Mouse (Mus musculus) limb, embryonic 11.5 days (tissue): ENCODE measurements around the gene Car5b. TPM values are rescaled to one million over a fixed set of nuclear protein-coding genes. Genes with fewer than 3 reads are reported as not detected.

Experiments
- ATAC-seq: fragments of 200-750 bp; cut with Nextera tagmentation; 2 replicates; pipeline ENCODE4 v1.8.0; 2017; ENCODE audit warnings: low read depth; ENCODE audit not compliant: insufficient number of reproducible peaks, low FRiP score, low TSS enrichment
- DNase-seq: peaks from one replicate; pipeline ENCODE4 v3.0.0-alpha.2; 2015; ENCODE audit warnings: low spot score
- H3K27ac ChIP-seq: fragments of 300-500 bp; sonication (generic); replicated peaks from 2 replicates; pipeline ENCODE4 v1.5.1; 2014; ENCODE audit warnings: low read depth, mild to moderate bottlenecking, low read length
- H3K27me3 ChIP-seq: fragments of 300-500 bp; sonication (generic); 2 replicates; pipeline ENCODE4 v1.6.1; 2014; ENCODE audit warnings: mild to moderate bottlenecking, low read length, mixed read lengths; ENCODE audit not compliant: control insufficient read depth, insufficient read depth
- H3K36me3 ChIP-seq: fragments of 300-500 bp; sonication (generic); 2 replicates; pipeline ENCODE4 v1.6.1; 2014; ENCODE audit warnings: mild to moderate bottlenecking, low read length, moderate library complexity, mixed read lengths; ENCODE audit not compliant: control insufficient read depth, insufficient read depth
- H3K4me1 ChIP-seq: fragments of 300-500 bp; sonication (generic); 2 replicates; pipeline ENCODE4 v1.6.1; 2014; ENCODE audit warnings: low read length, mixed read lengths; ENCODE audit not compliant: control insufficient read depth, insufficient read depth
- H3K4me2 ChIP-seq: fragments of 300-500 bp; sonication (generic); 2 replicates; pipeline ENCODE4 v1.6.1; 2014; ENCODE audit warnings: low read depth, mild to moderate bottlenecking, moderate library complexity; ENCODE audit not compliant: severe bottlenecking
- H3K4me3 ChIP-seq: fragments of 300-500 bp; sonication (generic); 2 replicates; pipeline ENCODE4 v1.5.1; 2014; ENCODE audit warnings: low read depth, low read length
- H3K9ac ChIP-seq: fragments of 300-500 bp; sonication (generic); 2 replicates; pipeline ENCODE4 v1.6.1; 2014; ENCODE audit warnings: mild to moderate bottlenecking, low read length
- H3K9me3 ChIP-seq: fragments of 300-500 bp; sonication (generic); 2 replicates; pipeline ENCODE4 v1.6.1; 2016; ENCODE audit warnings: low read length; ENCODE audit not compliant: control insufficient read depth
- WGBS: fragments of 180-500 bp; shearing (Covaris S2); extraction: QIAGEN DNeasy Blood & Tissue Kit; methylation state at CpG from one replicate; pipeline ENCODE4 v1.1.7; 2014; 5-methylcytosine and 5-hydroxymethylcytosine counted together
- polyA plus RNA-seq: library from polyadenylated mRNA; unstranded; fragments of >200 nt; fragmentation: Nextera tagmentation; extraction: Ambion mirVana; gene quantifications from 2 replicates; pipeline ENCODE4 v1.2.1, GENCODE M21; 2014

The Car5b gene
- polyA plus RNA-seq, 1 experiment from 2014 or later = 0.72 TPM

DNA sequence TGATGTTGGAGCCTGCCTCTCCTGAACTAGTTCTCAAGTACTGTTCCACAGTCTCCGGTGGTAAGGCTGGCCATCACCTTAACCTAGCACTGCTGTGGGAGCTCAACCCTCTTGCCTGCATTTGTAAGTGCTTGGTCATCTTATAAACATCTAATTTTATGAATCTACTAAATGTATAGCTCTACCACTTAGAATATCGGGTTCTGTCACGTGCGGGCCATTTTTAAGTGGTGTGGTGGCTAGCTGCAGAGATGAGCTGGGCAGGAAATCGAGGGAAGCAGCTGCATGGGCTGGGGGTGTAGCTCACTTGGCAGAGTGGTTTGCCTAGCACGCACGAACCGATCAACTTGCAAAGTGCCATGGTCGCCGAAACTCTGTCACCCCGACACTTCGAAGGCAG is 70.4 kb downstream of the Car5b start:
- DNase-seq = no peak
- no peaks in the 10 kb centered on the region; the same call in 1 of the 2 replicates for H3K27me3 ChIP-seq

DNA sequence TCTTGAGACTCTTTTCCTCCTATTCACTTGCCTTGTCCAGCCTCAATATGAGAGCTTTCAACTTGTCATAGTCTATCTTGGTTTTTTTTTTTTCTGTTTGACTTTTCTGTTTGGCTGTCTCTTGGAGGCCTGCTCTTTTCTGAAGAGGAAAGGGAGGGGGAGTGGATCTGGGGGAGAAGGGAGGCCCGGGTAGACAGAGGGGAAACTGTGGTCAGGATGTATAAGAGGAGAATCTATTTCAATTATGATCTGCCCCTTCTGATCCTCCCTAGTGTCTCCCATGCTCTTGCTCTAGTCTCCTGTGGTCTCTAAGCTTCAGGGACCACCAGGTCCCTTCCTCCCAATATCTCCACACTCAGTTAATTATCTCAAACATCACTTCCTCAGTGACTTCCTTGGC is 76.2 kb downstream of the Car5b start:
- no peaks in the 10 kb centered on the region for H3K4me1 ChIP-seq
- no peak for ATAC-seq
- no peak overlapping the region for H3K27ac ChIP-seq
- H3K4me2 ChIP-seq = no peak overlapping the region
- H3K9me3 ChIP-seq = no peaks in the 10 kb centered on the region
- WGBS = 73% methylated on average over 1 of the region's 1 CpGs
- no peaks in the 10 kb centered on the region for H3K27me3 ChIP-seq
- DNase-seq = no peak
- H3K9ac ChIP-seq = no peak overlapping the region
- H3K4me3 ChIP-seq = no peak overlapping the region
- no peaks in the 10 kb centered on the region; the same call in 1 of the 2 replicates for H3K36me3 ChIP-seq

More for the DNA sequence above, 70.4 kb downstream of the Car5b start:
- peak overlapping the region; percentile 87 for H3K27ac ChIP-seq
- 0 out of 2 replicates have a peak, but pooled peaks have one; percentile 1 for ATAC-seq
- H3K4me3 ChIP-seq = peak overlapping the region; percentile 62
- peak overlapping the region; percentile 78 for H3K9ac ChIP-seq
- peak overlapping the region; percentile 56 for H3K4me2 ChIP-seq
- no peaks in the 10 kb centered on the region for H3K9me3 ChIP-seq
- no peaks in the 10 kb centered on the region for H3K4me1 ChIP-seq
- 40% methylated on average over 12 of the region's 12 CpGs for WGBS
- H3K36me3 ChIP-seq = no peaks in the 10 kb centered on the region; the same call in 1 of the 2 replicates

DNA sequence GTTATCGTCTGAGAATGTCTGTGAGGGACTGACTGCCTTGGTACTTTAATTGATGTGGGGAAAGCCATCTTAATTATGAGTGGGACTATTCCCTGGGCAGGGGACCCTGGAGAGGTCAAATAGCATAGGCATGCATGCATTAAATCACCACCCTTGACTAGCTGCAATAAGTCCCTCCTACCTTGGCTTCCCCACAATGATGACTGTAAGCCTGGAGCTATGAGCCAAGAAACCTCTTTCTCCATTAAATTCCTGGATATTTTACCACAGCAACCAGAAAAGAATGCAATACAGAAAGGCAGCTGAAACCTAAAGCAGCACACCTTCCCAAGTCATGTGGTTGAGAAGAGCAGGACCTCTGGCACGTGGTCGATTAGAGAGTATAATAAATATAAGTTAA is 83.4 kb downstream of the Car5b start:
- DNase-seq = no peak
- Histone ChIP-seq H3K9me3 (no peaks in the 10 kb centered on the region), H3K4me3 (no peak overlapping the region), H3K4me2 (no peak overlapping the region), H3K9ac (no peak overlapping the region), H3K36me3 (no peaks in the 10 kb centered on the region), H3K4me1 (no peaks in the 10 kb centered on the region), H3K27me3 (no peaks in the 10 kb centered on the region), H3K27ac (no peak overlapping the region)
- 89% methylated on average over 3 of the region's 3 CpGs for WGBS
- no peak for ATAC-seq

DNA sequence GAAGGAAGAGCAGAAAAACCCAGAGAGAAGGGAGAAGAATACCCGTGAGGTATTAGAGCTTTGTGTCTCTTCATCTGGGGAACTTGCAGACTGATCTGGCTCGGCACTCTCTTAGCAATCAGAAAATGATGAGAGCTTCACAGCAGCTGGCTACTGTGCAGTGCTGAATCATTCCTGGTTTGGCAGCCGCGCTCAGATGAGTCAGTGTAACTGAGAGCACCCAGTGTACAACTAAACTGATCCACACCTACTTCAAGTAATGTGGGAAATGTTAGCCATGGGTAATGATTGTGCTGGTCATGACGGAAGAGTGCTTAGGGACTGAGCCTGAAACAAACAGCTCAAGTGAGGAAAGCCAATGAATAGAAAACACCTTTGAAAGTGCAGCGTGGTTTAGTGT is 89.2 kb downstream of the Car5b start:
- 92% methylated on average over 6 of the region's 6 CpGs for WGBS

DNA sequence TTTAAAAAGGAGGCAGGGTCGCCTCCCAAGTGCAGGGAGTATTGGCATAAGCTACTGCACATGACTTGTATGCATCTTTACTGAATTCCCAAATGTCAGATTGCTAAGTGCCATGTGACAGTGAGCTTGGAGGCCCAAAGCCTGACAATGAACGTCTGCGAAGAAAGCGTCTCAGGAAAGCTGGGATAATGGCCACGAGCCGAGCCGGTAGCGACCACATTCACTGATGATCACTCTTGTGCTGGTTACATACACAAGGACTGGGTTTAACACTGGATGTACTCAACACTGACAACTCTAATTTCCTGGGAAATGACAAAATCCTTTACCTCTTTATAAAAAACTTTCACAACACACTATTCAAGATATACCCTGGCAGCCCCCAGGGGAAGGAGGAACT is 93.1 kb downstream of the Car5b start:
- no peaks in the 10 kb centered on the region for H3K27me3 ChIP-seq
- WGBS = 88% methylated on average over 8 of the region's 8 CpGs
- no peaks in the 10 kb centered on the region for H3K9me3 ChIP-seq
- no peaks in the 10 kb centered on the region for H3K36me3 ChIP-seq
- no peak overlapping the region for H3K9ac ChIP-seq
- ATAC-seq (no peak), DNase-seq (no peak)
- no peak overlapping the region for H3K4me3 ChIP-seq
- H3K27ac ChIP-seq = no peak overlapping the region
- H3K4me2 ChIP-seq = no peak overlapping the region
- no peaks in the 10 kb centered on the region for H3K4me1 ChIP-seq

More for the DNA sequence above, 89.2 kb downstream of the Car5b start:
- Histone ChIP-seq H3K9ac (no peak overlapping the region), H3K27ac (no peak overlapping the region), H3K4me3 (no peak overlapping the region), H3K4me1 (no peaks in the 10 kb centered on the region), H3K9me3 (no peaks in the 10 kb centered on the region), H3K4me2 (no peak overlapping the region), H3K36me3 (no peaks in the 10 kb centered on the region), H3K27me3 (no peaks in the 10 kb centered on the region)
- ATAC-seq (no peak), DNase-seq (no peak)

DNA sequence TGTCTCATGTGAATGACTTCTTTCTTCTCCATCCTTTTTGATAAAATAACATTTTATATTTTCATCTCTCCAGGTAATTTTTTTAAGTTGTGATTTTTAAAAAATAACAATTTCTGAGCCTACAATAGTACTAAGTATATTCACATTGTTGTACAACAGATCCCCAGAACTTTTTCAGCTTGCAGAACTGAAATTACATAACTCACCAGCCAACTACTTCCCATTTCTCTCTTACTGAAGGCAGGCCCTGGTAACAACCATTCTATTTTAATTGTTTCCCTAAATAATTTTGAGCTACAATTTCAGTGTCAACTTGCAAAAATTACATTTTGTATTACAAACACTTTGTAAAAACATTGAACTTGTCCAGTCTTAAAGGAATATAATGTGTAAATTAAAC is 98.2 kb downstream of the Car5b start:
- H3K4me1 ChIP-seq = no peaks in the 10 kb centered on the region
- DNase-seq (no peak), ATAC-seq (no peak)
- no peaks in the 10 kb centered on the region for H3K36me3 ChIP-seq
- no peak overlapping the region for H3K9ac ChIP-seq
- no peak overlapping the region for H3K4me3 ChIP-seq
- H3K9me3 ChIP-seq = no peaks in the 10 kb centered on the region
- no peak overlapping the region for H3K4me2 ChIP-seq
- 0 out of 2 replicates have a peak, but pooled peaks cover 2% of the 10 kb centered on the region for H3K27me3 ChIP-seq
- H3K27ac ChIP-seq = no peak overlapping the region

Other genes starting within 250 kb of the Car5b start
- 23.4 and 23.5 TPM in 2 replicates for gene Ap1s2, start 119.0 kb downstream of the Car5b start, polyA plus RNA-seq
- gene Zrsr2, start 69.3 kb downstream of the Car5b start, polyA plus RNA-seq = 75.5 and 76.6 TPM in 2 replicates
- gene Siah1b, start 48.5 kb upstream of the Car5b start, polyA plus RNA-seq = 43.4 and 46.8 TPM in 2 replicates
- not detected in 2 replicates for gene Cltrn, start 60.8 kb upstream of the Car5b start, polyA plus RNA-seq
- gene Ace2, start 111.3 kb upstream of the Car5b start, polyA plus RNA-seq = 0.05 TPM in 1 of 2 replicates, not detected in the other
- 0.87 and 0.91 TPM in 2 replicates for gene Bmx, start 230.2 kb upstream of the Car5b start, polyA plus RNA-seq
- 9.5 and 10.3 TPM in 2 replicates for gene Pir, start 241.4 kb upstream of the Car5b start, polyA plus RNA-seq